Mouse (Mus musculus) bone marrow, adult 2 months (tissue): Measurements from ENCODE around the gene Cab39.

Source experiments
- CTCF ChIP-seq: fragments of 200-500 bp; IDR thresholded peaks from 2 replicates; pipeline ENCODE4 v1.5.1; 2011; ENCODE audit warnings: low read length, control low read depth; ENCODE audit not compliant: control insufficient read depth, insufficient read depth
- POLR2A ChIP-seq: fragments of 200-500 bp; IDR thresholded peaks from 2 replicates; pipeline ENCODE4 v1.6.1; 2011; ENCODE audit warnings: low read depth, mild to moderate bottlenecking, control low read depth, low read length, borderline replicate concordance; ENCODE audit not compliant: control insufficient read depth

- no peak for TF ChIP-seq POLR2A
- no peak for TF ChIP-seq CTCF
Observed at GRCm38 (mm10) chr1:85795196-85795595, 2.0 kb downstream of the Cab39 start.
